Mouse (Mus musculus): Measurements from ENCODE around the gene Clic3. TPM values are rescaled to one million over a fixed set of nuclear protein-coding genes. Genes with fewer than 3 reads are reported as not detected.

The Clic3 gene
- polyA plus RNA-seq, 1 experiment from 2014 or later = 8.0 TPM

GRCm38 (mm10) chr2:25472550-25472949 lies 15.9 kb downstream of the Clic3 start:
- H3K4me1 ChIP-seq (ENCODE audit: control insufficient read depth, insufficient read depth, low read length) = peaks cover 22% of the 10 kb centered on the region
- no peak overlapping the region for H3K4me2 ChIP-seq (ENCODE audit: low read depth, low read length)
- no peaks in the 10 kb centered on the region for H3K27me3 ChIP-seq (ENCODE audit: control insufficient read depth, insufficient read depth, low read length)
- H3K4me3 ChIP-seq (ENCODE audit: low read length) = no peak overlapping the region
- WGBS = 67% methylated on average over 2 of the region's 2 CpGs
- no peaks in the 10 kb centered on the region for H3K9me3 ChIP-seq (replicated peaks; ENCODE audit: control insufficient read depth, low read length)
- no peaks in the 10 kb centered on the region for H3K36me3 ChIP-seq (ENCODE audit: control insufficient read depth, insufficient read depth)
- no peak overlapping the region for H3K27ac ChIP-seq (ENCODE audit: low read length)
- H3K9ac ChIP-seq (ENCODE audit: low read length) = no peak overlapping the region
- ATAC-seq (replicated peaks; ENCODE audit: extremely low read depth, insufficient read depth, low FRiP score) = no peak

GRCm38 (mm10) chr2:25477541-25477940 lies 20.9 kb downstream of the Clic3 start:
- Histone ChIP-seq H3K4me3 (ENCODE audit: low read length) (no peak overlapping the region), H3K9ac (ENCODE audit: low read length) (no peak overlapping the region), H3K27ac (ENCODE audit: low read length) (no peak overlapping the region), H3K27me3 (ENCODE audit: control insufficient read depth, insufficient read depth, low read length) (no peaks in the 10 kb centered on the region), H3K36me3 (ENCODE audit: control insufficient read depth, insufficient read depth) (no peaks in the 10 kb centered on the region), H3K4me2 (ENCODE audit: low read depth, low read length) (no peak overlapping the region), H3K4me1 (ENCODE audit: control insufficient read depth, insufficient read depth, low read length) (no peaks in the 10 kb centered on the region), H3K9me3 (replicated peaks; ENCODE audit: control insufficient read depth, low read length) (no peaks in the 10 kb centered on the region)
- no peak for ATAC-seq (replicated peaks; ENCODE audit: extremely low read depth, insufficient read depth, low FRiP score)
- WGBS = 79% methylated on average over 8 of the region's 8 CpGs

- Histone ChIP-seq H3K9ac (ENCODE audit: low read length) (no peak overlapping the region), H3K36me3 (ENCODE audit: control insufficient read depth, insufficient read depth) (no peaks in the 10 kb centered on the region), H3K27me3 (ENCODE audit: control insufficient read depth, insufficient read depth, low read length) (0 out of 2 replicates have a peak, but pooled peaks cover 2% of the 10 kb centered on the region), H3K4me1 (ENCODE audit: control insufficient read depth, insufficient read depth, low read length) (no peaks in the 10 kb centered on the region), H3K4me3 (ENCODE audit: low read length) (no peak overlapping the region), H3K9me3 (replicated peaks; ENCODE audit: control insufficient read depth, low read length) (no peaks in the 10 kb centered on the region), H3K27ac (ENCODE audit: low read length) (no peak overlapping the region), H3K4me2 (ENCODE audit: low read depth, low read length) (no peak overlapping the region)
- 77% methylated on average over 3 of the region's 3 CpGs for WGBS
- no peak for ATAC-seq (replicated peaks; ENCODE audit: extremely low read depth, insufficient read depth, low FRiP score)
These were observed 21.5 kb downstream of the Clic3 start for GRCm38 (mm10) chr2:25477967-25478675.

DNA sequence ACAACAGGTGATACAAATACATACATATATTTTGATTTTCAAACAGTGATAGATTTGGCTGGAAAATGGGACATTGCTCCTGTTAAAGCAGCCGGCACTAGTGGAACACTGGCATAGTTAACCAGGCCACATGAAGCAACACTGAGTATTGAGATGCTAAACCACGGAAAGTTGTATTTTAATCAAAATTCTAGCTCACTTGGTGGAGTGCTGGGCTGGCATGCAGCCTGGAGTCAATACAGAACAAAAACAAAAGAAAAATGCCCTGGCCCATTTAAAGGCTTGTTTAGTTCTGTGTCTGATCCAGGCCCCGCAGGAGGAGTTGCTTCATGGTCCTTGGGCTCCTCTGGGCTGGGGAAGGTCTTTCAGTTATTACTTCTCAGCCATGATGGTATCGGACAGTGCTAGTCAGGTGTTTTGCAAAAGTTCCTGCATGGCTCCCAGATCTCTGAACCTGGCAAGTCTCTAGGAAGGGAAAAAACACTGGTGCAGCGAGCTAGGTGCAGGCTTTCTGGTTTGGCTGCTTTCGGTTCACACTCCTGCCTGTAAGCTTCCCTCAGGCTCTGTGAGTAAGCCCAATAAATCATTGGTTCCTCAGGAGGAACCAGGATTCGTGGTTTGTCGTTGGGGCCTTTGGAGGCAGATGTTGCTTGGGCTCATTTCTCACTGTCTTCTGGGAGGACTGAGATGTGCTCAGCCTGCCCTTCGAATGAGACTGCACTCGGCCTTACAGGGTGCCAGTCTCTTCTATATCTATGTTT lies 23.1 kb downstream of the Clic3 start:
- ATAC-seq (replicated peaks; ENCODE audit: extremely low read depth, insufficient read depth, low FRiP score) = no peak
- no peak overlapping the region for H3K9ac ChIP-seq (ENCODE audit: low read length)
- H3K27ac ChIP-seq (ENCODE audit: low read length) = no peak overlapping the region
- no peak overlapping the region for H3K4me3 ChIP-seq (ENCODE audit: low read length)
- WGBS = 64% methylated on average over 10 of the region's 10 CpGs
- no peaks in the 10 kb centered on the region for H3K9me3 ChIP-seq (replicated peaks; ENCODE audit: control insufficient read depth, low read length)
- H3K4me2 ChIP-seq (ENCODE audit: low read depth, low read length) = no peak overlapping the region
- H3K27me3 ChIP-seq (ENCODE audit: control insufficient read depth, insufficient read depth, low read length) = 0 out of 2 replicates have a peak, but pooled peaks cover 2% of the 10 kb centered on the region
- no peaks in the 10 kb centered on the region for H3K36me3 ChIP-seq (ENCODE audit: control insufficient read depth, insufficient read depth)
- no peaks in the 10 kb centered on the region for H3K4me1 ChIP-seq (ENCODE audit: control insufficient read depth, insufficient read depth, low read length)

DNA sequence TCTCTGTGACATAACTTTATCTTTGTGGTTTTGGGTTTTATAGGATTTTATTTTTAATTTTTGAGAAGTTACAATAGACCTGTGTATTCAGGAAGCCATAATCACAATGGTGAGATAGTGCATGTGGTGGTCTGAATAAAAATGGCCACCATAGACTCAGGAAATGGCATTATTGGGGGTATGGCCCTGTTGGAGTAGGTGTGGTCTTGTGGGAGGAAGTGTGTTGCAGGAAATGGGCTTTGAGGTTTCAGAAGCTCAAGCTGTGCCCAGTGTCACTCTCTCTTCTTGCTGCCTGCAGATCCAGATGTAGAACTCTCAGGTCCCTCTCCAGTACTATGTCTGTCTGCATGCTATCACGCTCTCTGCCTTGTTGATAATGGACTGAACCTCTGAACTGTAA lies 23.9 kb downstream of the Clic3 start:
- Histone ChIP-seq H3K4me3 (ENCODE audit: low read length) (no peak overlapping the region), H3K27ac (ENCODE audit: low read length) (no peak overlapping the region), H3K4me2 (ENCODE audit: low read depth, low read length) (no peak overlapping the region), H3K9ac (ENCODE audit: low read length) (no peak overlapping the region), H3K36me3 (ENCODE audit: control insufficient read depth, insufficient read depth) (no peaks in the 10 kb centered on the region), H3K27me3 (ENCODE audit: control insufficient read depth, insufficient read depth, low read length) (0 out of 2 replicates have a peak, but pooled peaks cover 2% of the 10 kb centered on the region), H3K9me3 (replicated peaks; ENCODE audit: control insufficient read depth, low read length) (no peaks in the 10 kb centered on the region), H3K4me1 (ENCODE audit: control insufficient read depth, insufficient read depth, low read length) (no peaks in the 10 kb centered on the region)
- WGBS = 86% methylated on average over 1 of the region's 1 CpGs
- ATAC-seq (replicated peaks; ENCODE audit: extremely low read depth, insufficient read depth, low FRiP score) = no peak

DNA sequence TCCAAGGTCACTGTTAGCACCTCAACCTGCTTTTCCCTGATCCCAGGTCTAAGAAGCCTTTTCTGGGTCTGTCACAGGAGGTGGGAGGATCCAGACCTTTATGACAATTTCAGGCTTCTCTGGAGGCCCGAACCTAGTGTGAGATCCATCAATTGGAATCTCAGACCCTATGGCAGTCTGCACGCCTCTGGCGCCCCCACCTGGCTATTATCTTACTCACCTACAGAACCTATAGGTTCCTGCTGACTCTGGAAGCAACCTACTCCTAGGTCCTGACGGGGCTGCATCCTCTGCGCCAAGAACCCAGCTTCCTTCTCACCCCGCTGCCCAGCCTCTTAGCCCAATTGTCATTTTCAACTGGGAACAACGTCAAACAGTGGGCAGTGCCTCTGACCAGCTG lies 26.3 kb downstream of the Clic3 start:
- 0 out of 2 replicates have a peak, but pooled peaks cover 2% of the 10 kb centered on the region for H3K27me3 ChIP-seq (ENCODE audit: control insufficient read depth, insufficient read depth, low read length)
- H3K9ac ChIP-seq (ENCODE audit: low read length) = no peak overlapping the region
- no peak for ATAC-seq (replicated peaks; ENCODE audit: extremely low read depth, insufficient read depth, low FRiP score)
- H3K4me1 ChIP-seq (ENCODE audit: control insufficient read depth, insufficient read depth, low read length) = no peaks in the 10 kb centered on the region
- WGBS = 18% methylated on average over 7 of the region's 7 CpGs
- H3K4me3 ChIP-seq (ENCODE audit: low read length) = no peak overlapping the region
- no peak overlapping the region for H3K4me2 ChIP-seq (ENCODE audit: low read depth, low read length)
- no peaks in the 10 kb centered on the region for H3K36me3 ChIP-seq (ENCODE audit: control insufficient read depth, insufficient read depth)
- H3K27ac ChIP-seq (ENCODE audit: low read length) = no peak overlapping the region
- H3K9me3 ChIP-seq (replicated peaks; ENCODE audit: control insufficient read depth, low read length) = no peaks in the 10 kb centered on the region

DNA sequence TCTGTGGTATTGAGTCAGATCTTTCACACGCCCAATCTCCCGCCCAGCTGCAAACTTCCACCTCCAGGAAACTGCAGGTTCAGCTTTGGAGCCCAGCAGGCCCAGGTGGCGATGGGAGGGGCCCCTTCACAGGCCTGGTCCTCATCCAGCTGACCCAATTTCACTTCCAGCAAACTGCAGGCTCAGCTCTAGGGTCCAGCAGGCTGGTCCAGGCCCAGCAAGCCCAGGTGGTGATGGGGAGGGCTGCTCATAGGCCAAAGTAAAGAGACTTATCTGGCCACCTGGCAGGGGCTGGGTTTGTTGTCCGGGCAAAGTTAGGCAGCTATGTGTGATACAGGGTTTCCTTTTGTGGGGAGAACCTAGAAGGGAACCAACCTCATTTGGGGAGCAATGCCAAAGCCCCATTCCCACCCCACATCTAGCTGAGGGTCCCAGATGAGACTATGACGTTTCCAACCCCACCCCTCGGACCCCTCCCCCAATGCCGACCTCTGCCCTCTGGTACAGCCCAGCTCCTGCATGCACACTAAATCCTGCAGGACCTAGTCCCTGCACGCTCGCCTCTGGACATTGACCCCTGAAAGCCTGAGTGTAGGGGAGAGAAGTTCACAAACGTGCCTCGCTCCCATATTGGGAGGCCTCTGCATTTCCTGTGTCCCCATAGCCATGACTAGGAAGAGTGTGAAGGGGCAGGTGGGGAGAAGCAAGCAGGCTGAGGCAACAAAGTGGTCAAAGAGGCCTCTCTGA lies 28.4 kb downstream of the Clic3 start:
- Histone ChIP-seq H3K4me3 (ENCODE audit: low read length) (no peak overlapping the region), H3K36me3 (ENCODE audit: control insufficient read depth, insufficient read depth) (no peaks in the 10 kb centered on the region), H3K9ac (ENCODE audit: low read length) (no peak overlapping the region), H3K4me2 (ENCODE audit: low read depth, low read length) (no peak overlapping the region), H3K27me3 (ENCODE audit: control insufficient read depth, insufficient read depth, low read length) (peaks cover 5% of the 10 kb centered on the region; the same call in 1 of the 2 replicates), H3K9me3 (replicated peaks; ENCODE audit: control insufficient read depth, low read length) (no peaks in the 10 kb centered on the region), H3K27ac (ENCODE audit: low read length) (no peak overlapping the region), H3K4me1 (ENCODE audit: control insufficient read depth, insufficient read depth, low read length) (no peaks in the 10 kb centered on the region)
- 58% methylated on average over 11 of the region's 11 CpGs for WGBS
- ATAC-seq (replicated peaks; ENCODE audit: extremely low read depth, insufficient read depth, low FRiP score) = no peak

GRCm38 (mm10) chr2:25487965-25488670 lies 31.5 kb downstream of the Clic3 start:
- H3K27ac ChIP-seq (ENCODE audit: low read length) = no peak overlapping the region
- no peaks in the 10 kb centered on the region for H3K9me3 ChIP-seq (replicated peaks; ENCODE audit: control insufficient read depth, low read length)
- H3K4me2 ChIP-seq (ENCODE audit: low read depth, low read length) = no peak overlapping the region
- 67% methylated on average over 6 of the region's 6 CpGs for WGBS
- ATAC-seq (replicated peaks; ENCODE audit: extremely low read depth, insufficient read depth, low FRiP score) = no peak
- no peaks in the 10 kb centered on the region for H3K4me1 ChIP-seq (ENCODE audit: control insufficient read depth, insufficient read depth, low read length)
- H3K4me3 ChIP-seq (ENCODE audit: low read length) = no peak overlapping the region
- peaks cover 2% of the 10 kb centered on the region; the same call in 1 of the 2 replicates for H3K27me3 ChIP-seq (ENCODE audit: control insufficient read depth, insufficient read depth, low read length)
- no peaks in the 10 kb centered on the region for H3K36me3 ChIP-seq (ENCODE audit: control insufficient read depth, insufficient read depth)
- H3K9ac ChIP-seq (ENCODE audit: low read length) = no peak overlapping the region

Measured in heart, embryonic 16.5 days (tissue).